Mouse (Mus musculus): ENCODE measurements at regions not wholly inside any gene's neighbourhood (a gene's known extent, or its start where the extent isn't known, plus 50 kb on each side); places are given as distances from the start of the nearest gene placed in this dataset.

GRCm38 (mm10) chr15:97188545-97188944, 58.4 kb upstream of the Pced1b start:
- Histone ChIP-seq H3K9ac (replicated peaks; ENCODE audit: low read length) (no peak overlapping the region), H3K27me3 (ENCODE audit: insufficient read depth, low read length) (no peaks in the 10 kb centered on the region), H3K4me3 (ENCODE audit: low read length) (no peak overlapping the region), H3K36me3 (ENCODE audit: insufficient read depth, low read length) (no peaks in the 10 kb centered on the region), H3K4me2 (ENCODE audit: low read depth, low read length) (no peak overlapping the region), H3K4me1 (ENCODE audit: insufficient read depth, low read length) (no peaks in the 10 kb centered on the region), H3K27ac (no peak overlapping the region), H3K9me3 (ENCODE audit: low read length) (no peaks in the 10 kb centered on the region)
- 63% methylated on average over 17 of the region's 17 CpGs for WGBS
- TF ChIP-seq CTCF (IDR thresholded peaks at IDR 0.05; ENCODE audit: low read depth) = no peak
- DNase-seq (ENCODE audit: low spot score) (no peak), ATAC-seq (no peak)

DNA sequence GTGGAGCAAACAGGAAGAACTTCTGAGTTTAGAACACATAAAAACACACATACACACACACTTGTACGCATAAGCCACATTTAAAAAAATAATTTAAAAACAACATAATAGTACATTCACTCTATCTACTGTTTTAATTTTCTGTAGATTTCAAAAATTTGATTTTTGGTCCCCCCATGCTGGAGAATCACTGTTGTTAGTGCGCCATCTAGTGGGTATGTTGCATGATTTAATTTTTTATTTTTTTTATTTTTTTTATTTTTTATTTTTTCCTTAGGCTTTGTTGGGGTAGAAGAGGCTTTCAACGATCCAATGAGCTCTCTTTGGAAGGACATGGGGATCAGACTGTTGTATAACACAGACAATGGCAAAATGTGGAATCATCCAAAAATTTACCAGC, 59.1 kb upstream of the Pced1b start:
- Histone ChIP-seq H3K9me3 (ENCODE audit: low read length) (no peaks in the 10 kb centered on the region), H3K27me3 (ENCODE audit: insufficient read depth, low read length) (no peaks in the 10 kb centered on the region), H3K4me1 (ENCODE audit: insufficient read depth, low read length) (0 out of 2 replicates have a peak, but pooled peaks cover 1% of the 10 kb centered on the region), H3K9ac (replicated peaks; ENCODE audit: low read length) (no peak overlapping the region), H3K27ac (no peak overlapping the region), H3K4me2 (ENCODE audit: low read depth, low read length) (no peak overlapping the region), H3K36me3 (ENCODE audit: insufficient read depth, low read length) (no peaks in the 10 kb centered on the region), H3K4me3 (ENCODE audit: low read length) (no peak overlapping the region)
- TF ChIP-seq CTCF (IDR thresholded peaks at IDR 0.05; ENCODE audit: low read depth) = peak; percentile 62
- peak; percentile 77 for DNase-seq (ENCODE audit: low spot score)
- no peak for ATAC-seq
- 34% methylated on average over 3 of the region's 3 CpGs for WGBS

DNA sequence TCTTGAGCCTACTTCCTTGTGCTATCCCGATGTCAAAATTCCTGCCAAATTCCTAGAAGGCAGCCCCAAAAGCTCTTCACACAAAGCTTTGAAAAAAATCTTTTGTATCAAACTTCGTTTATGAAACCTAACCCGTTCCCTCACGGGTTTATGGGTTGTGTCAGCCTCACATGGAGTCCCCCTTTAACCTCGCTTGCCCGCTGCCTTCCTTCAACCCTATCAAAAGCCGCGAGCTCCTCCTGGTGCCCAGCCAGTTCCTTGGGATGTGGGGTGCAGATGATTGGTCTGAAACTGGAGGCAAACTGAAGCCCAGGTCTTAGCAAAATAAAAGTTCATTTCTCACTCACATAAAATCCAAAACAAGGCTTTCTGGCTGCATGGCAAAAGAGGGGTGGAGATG, 60.9 kb upstream of the Pced1b start:
- ATAC-seq (no peak), DNase-seq (ENCODE audit: low spot score) (no peak)
- Histone ChIP-seq H3K4me3 (ENCODE audit: low read length) (no peak overlapping the region), H3K27me3 (ENCODE audit: insufficient read depth, low read length) (no peaks in the 10 kb centered on the region), H3K27ac (no peak overlapping the region), H3K9me3 (ENCODE audit: low read length) (no peaks in the 10 kb centered on the region), H3K9ac (replicated peaks; ENCODE audit: low read length) (no peak overlapping the region), H3K36me3 (ENCODE audit: insufficient read depth, low read length) (no peaks in the 10 kb centered on the region), H3K4me1 (ENCODE audit: insufficient read depth, low read length) (peaks cover 11% of the 10 kb centered on the region; the same call in 1 of the 2 replicates), H3K4me2 (ENCODE audit: low read depth, low read length) (no peak overlapping the region)
- 0 out of 2 replicates have a peak, but pooled peaks have one; percentile 28 for TF ChIP-seq CTCF (IDR thresholded peaks at IDR 0.05; ENCODE audit: low read depth)
- WGBS = 70% methylated on average over 8 of the region's 8 CpGs

DNA sequence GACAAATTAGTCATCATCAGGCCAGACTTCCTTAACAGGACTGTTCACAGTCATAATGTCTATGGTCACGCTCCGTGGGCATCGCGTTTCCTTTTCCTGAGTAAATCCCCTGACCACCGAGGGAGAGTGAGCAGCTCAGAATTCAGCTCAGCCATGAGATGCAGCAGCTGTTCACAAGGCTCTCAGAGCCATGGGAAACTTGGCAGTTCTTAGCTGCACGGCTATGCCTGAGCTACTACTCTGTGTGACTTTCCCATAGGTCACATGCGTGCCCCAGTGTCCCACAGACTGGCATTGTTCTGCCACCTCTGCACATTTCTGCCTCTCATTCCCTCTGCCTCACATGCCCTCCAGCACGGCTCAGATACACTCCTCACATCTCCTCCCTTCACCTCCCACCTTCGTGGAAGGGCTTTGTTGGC, 64.3 kb upstream of the Pced1b start:
- H3K4me3 ChIP-seq (ENCODE audit: low read length) = no peak overlapping the region
- H3K4me1 ChIP-seq (ENCODE audit: insufficient read depth, low read length) = peaks cover 16% of the 10 kb centered on the region
- H3K4me2 ChIP-seq (ENCODE audit: low read depth, low read length) = no peak overlapping the region
- peak; percentile 77 for DNase-seq (ENCODE audit: low spot score)
- TF ChIP-seq CTCF (IDR thresholded peaks at IDR 0.05; ENCODE audit: low read depth) = no peak
- no peaks in the 10 kb centered on the region for H3K36me3 ChIP-seq (ENCODE audit: insufficient read depth, low read length)
- ATAC-seq = peak; percentile 83
- no peaks in the 10 kb centered on the region for H3K9me3 ChIP-seq (ENCODE audit: low read length)
- 20% methylated on average over 9 of the region's 9 CpGs for WGBS
- H3K27ac ChIP-seq = peak overlapping the region; percentile 45; the same call in 1 of the 2 replicates
- no peaks in the 10 kb centered on the region for H3K27me3 ChIP-seq (ENCODE audit: insufficient read depth, low read length)
- no peak overlapping the region for H3K9ac ChIP-seq (replicated peaks; ENCODE audit: low read length)

GRCm38 (mm10) chr15:97180970-97181669, 65.8 kb upstream of the Pced1b start:
- peak; percentile 86 for DNase-seq (ENCODE audit: low spot score)
- 34% methylated on average over 9 of the region's 9 CpGs for WGBS

GRCm38 (mm10) chr15:97178286-97178685, 68.6 kb upstream of the Pced1b start:
- no peak overlapping the region for H3K9ac ChIP-seq (replicated peaks; ENCODE audit: low read length)
- H3K36me3 ChIP-seq (ENCODE audit: insufficient read depth, low read length) = no peaks in the 10 kb centered on the region
- H3K27me3 ChIP-seq (ENCODE audit: insufficient read depth, low read length) = no peaks in the 10 kb centered on the region
- 11% methylated on average over 3 of the region's 3 CpGs for WGBS
- H3K27ac ChIP-seq = no peak overlapping the region
- H3K4me3 ChIP-seq (ENCODE audit: low read length) = no peak overlapping the region
- DNase-seq (ENCODE audit: low spot score) (no peak), ATAC-seq (no peak)
- H3K9me3 ChIP-seq (ENCODE audit: low read length) = no peaks in the 10 kb centered on the region
- no peak for TF ChIP-seq CTCF (IDR thresholded peaks at IDR 0.05; ENCODE audit: low read depth)
- H3K4me2 ChIP-seq (ENCODE audit: low read depth, low read length) = no peak overlapping the region
- peaks cover 16% of the 10 kb centered on the region for H3K4me1 ChIP-seq (ENCODE audit: insufficient read depth, low read length)

More at GRCm38 (mm10) chr15:97180970-97181669, 65.8 kb upstream of the Pced1b start:
- peak; percentile 79 for ATAC-seq
- Histone ChIP-seq H3K27ac (peak overlapping the region; percentile 54; the same call in 1 of the 2 replicates), H3K9ac (replicated peaks; ENCODE audit: low read length) (no peak overlapping the region), H3K27me3 (ENCODE audit: insufficient read depth, low read length) (no peaks in the 10 kb centered on the region), H3K4me2 (ENCODE audit: low read depth, low read length) (no peak overlapping the region), H3K9me3 (ENCODE audit: low read length) (no peaks in the 10 kb centered on the region), H3K4me3 (ENCODE audit: low read length) (no peak overlapping the region), H3K4me1 (ENCODE audit: insufficient read depth, low read length) (peaks cover 16% of the 10 kb centered on the region), H3K36me3 (ENCODE audit: insufficient read depth, low read length) (no peaks in the 10 kb centered on the region)
- TF ChIP-seq CTCF (IDR thresholded peaks at IDR 0.05; ENCODE audit: low read depth) = no peak

DNA sequence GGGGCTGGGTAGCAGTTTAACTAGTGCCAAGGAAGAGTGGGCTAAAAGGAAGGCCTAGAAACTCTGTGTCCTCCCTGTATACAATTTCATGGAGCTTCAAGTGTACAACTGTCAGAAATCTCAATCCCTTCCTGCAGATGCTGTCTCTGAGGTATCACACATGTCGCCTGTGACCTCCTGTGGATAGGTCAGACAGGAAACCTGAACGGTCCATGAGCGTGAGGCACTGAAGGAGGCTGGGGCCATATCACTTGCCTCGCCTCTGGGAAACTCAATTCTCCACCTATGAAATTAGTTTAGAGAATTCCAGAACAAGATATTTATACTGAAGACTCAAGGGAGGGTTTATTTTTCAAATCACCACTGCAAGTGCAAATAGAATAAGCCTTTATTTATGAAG, 69.1 kb upstream of the Pced1b start:
- Histone ChIP-seq H3K27me3 (ENCODE audit: insufficient read depth, low read length) (no peaks in the 10 kb centered on the region), H3K4me2 (ENCODE audit: low read depth, low read length) (no peak overlapping the region), H3K9me3 (ENCODE audit: low read length) (no peaks in the 10 kb centered on the region), H3K4me1 (ENCODE audit: insufficient read depth, low read length) (peaks cover 15% of the 10 kb centered on the region), H3K4me3 (ENCODE audit: low read length) (no peak overlapping the region), H3K27ac (no peak overlapping the region), H3K9ac (replicated peaks; ENCODE audit: low read length) (no peak overlapping the region), H3K36me3 (ENCODE audit: insufficient read depth, low read length) (no peaks in the 10 kb centered on the region)
- no peak for ATAC-seq
- DNase-seq (ENCODE audit: low spot score) = no peak
- WGBS = 63% methylated on average over 4 of the region's 4 CpGs
- TF ChIP-seq CTCF (IDR thresholded peaks at IDR 0.05; ENCODE audit: low read depth) = no peak
